Mouse (Mus musculus): ENCODE data around the gene Slc25a38.
"Not testable (repeated sequence)": the region's sequence is repeated elsewhere in the genome, so short reads cannot be mapped to it uniquely, and the experiment has no call there.

The Slc25a38 gene

GRCm38 (mm10) chr9:120108953-120109352, 1.2 kb upstream of the Slc25a38 start:
- not testable (repeated sequence) for DNase-seq

GRCm38 (mm10) chr9:120111156-120111945, 1.2 kb downstream of the Slc25a38 start:
- DNase-seq: no peak

- DNase-seq: no peak
Measured at GRCm38 (mm10) chr9:120112472-120112871, 2.3 kb downstream of the Slc25a38 start.

GRCm38 (mm10) chr9:120113456-120113855, 3.3 kb downstream of the Slc25a38 start:
- no peak for DNase-seq

GRCm38 (mm10) chr9:120114051-120114788, 4.0 kb downstream of the Slc25a38 start:
- DNase-seq: no peak

GRCm38 (mm10) chr9:120114789-120115151, 4.6 kb downstream of the Slc25a38 start:
- DNase-seq: no peak

- DNase-seq: no peak
Measured at GRCm38 (mm10) chr9:120115580-120115979, 5.4 kb downstream of the Slc25a38 start.

- DNase-seq: no peak
Measured at GRCm38 (mm10) chr9:120116184-120116624, 6.0 kb downstream of the Slc25a38 start.

GRCm38 (mm10) chr9:120118212-120118611, 8.0 kb downstream of the Slc25a38 start:
- no peak for DNase-seq

GRCm38 (mm10) chr9:120120503-120120902, 10.3 kb downstream of the Slc25a38 start:
- no peak for DNase-seq

GRCm38 (mm10) chr9:120126868-120127267, 16.7 kb downstream of the Slc25a38 start:
- no peak for DNase-seq

GRCm38 (mm10) chr9:120127538-120128251, 17.5 kb downstream of the Slc25a38 start, which contains the start of gene Rpsa:
TSS of gene Rpsa (plus strand) at chr9:120127689.
- peak; percentile 96 for DNase-seq

GRCm38 (mm10) chr9:120129276-120129675, 19.1 kb downstream of the Slc25a38 start:
- no peak for DNase-seq

- DNase-seq: no peak
Measured at GRCm38 (mm10) chr9:120131784-120132288, 21.7 kb downstream of the Slc25a38 start.

GRCm38 (mm10) chr9:120132980-120133754, 23.0 kb downstream of the Slc25a38 start:
- no peak for DNase-seq

- DNase-seq: no peak
Measured at GRCm38 (mm10) chr9:120133755-120134475, 23.7 kb downstream of the Slc25a38 start.

- DNase-seq: no peak
Measured at GRCm38 (mm10) chr9:120134529-120135160, 24.5 kb downstream of the Slc25a38 start.

- no peak for DNase-seq
Measured at GRCm38 (mm10) chr9:120135454-120135853, 25.3 kb downstream of the Slc25a38 start.

- peak; percentile 26 for DNase-seq
Measured at GRCm38 (mm10) chr9:120140652-120141051, 30.5 kb downstream of the Slc25a38 start.

GRCm38 (mm10) chr9:120144474-120144873, 34.3 kb downstream of the Slc25a38 start:
- DNase-seq: no peak

GRCm38 (mm10) chr9:120149222-120149828, 39.2 kb downstream of the Slc25a38 start, which contains the start of gene Mobp:
TSS of gene Mobp (plus strand) at chr9:120149707.
- DNase-seq: no peak

Data from kidney, adult 11 months (tissue).